Mouse (Mus musculus) embryonic facial prominence, embryonic 11.5 days (tissue): Measurements from ENCODE around the gene Olfr617. TPM values are rescaled to one million over a fixed set of nuclear protein-coding genes. Genes with fewer than 3 reads are reported as not detected.

Source experiments
- ATAC-seq: fragments of 200-750 bp; cut with Nextera tagmentation; replicated peaks from 2 replicates; pipeline ENCODE4 v1.8.0; 2017; ENCODE audit warnings: low read depth; ENCODE audit not compliant: insufficient number of reproducible peaks, low FRiP score, low TSS enrichment
- DNase-seq: peaks from one replicate; pipeline ENCODE4 v3.0.0-alpha.2; 2015; ENCODE audit warnings: low spot score
- H3K27ac ChIP-seq: fragments of 300-500 bp; sonication (generic); replicated peaks from 2 replicates; pipeline ENCODE4 v1.5.1; 2014; ENCODE audit warnings: mild to moderate bottlenecking, low read depth, low read length, control low read depth
- H3K27me3 ChIP-seq: fragments of 300-500 bp; sonication (generic); 2 replicates; pipeline ENCODE4 v1.6.1; 2014; ENCODE audit warnings: mild to moderate bottlenecking, low read length, moderate library complexity, mixed read lengths; ENCODE audit not compliant: control insufficient read depth, insufficient read depth
- H3K36me3 ChIP-seq: fragments of 300-500 bp; sonication (generic); replicated peaks from 2 replicates; pipeline ENCODE4 v1.6.1; 2014; ENCODE audit warnings: low read depth, mild to moderate bottlenecking, low read length, moderate library complexity, mixed read lengths; ENCODE audit not compliant: control insufficient read depth, insufficient read depth
- H3K4me1 ChIP-seq: fragments of 300-500 bp; sonication (generic); 2 replicates; pipeline ENCODE4 v1.6.1; 2014; ENCODE audit warnings: low read length, mixed read lengths; ENCODE audit not compliant: control insufficient read depth, insufficient read depth
- H3K4me2 ChIP-seq: fragments of 300-500 bp; sonication (generic); 2 replicates; pipeline ENCODE4 v1.6.1; 2014; ENCODE audit warnings: low read depth, mild to moderate bottlenecking, control low read depth, low read length, moderate library complexity
- H3K4me3 ChIP-seq: fragments of 300-500 bp; sonication (generic); 2 replicates; pipeline ENCODE4 v1.5.1; 2014; ENCODE audit warnings: low read depth, low read length, control low read depth
- H3K9ac ChIP-seq: fragments of 300-500 bp; sonication (generic); replicated peaks from 2 replicates; pipeline ENCODE4 v1.6.1; 2014; ENCODE audit warnings: mild to moderate bottlenecking, control low read depth, low read length
- H3K9me3 ChIP-seq: fragments of 300-500 bp; sonication (generic); replicated peaks from 2 replicates; pipeline ENCODE4 v1.6.1; 2016; ENCODE audit warnings: mild to moderate bottlenecking, low read length, inconsistent platforms, mixed read lengths; ENCODE audit not compliant: control insufficient read depth
- WGBS: fragments of 180-500 bp; shearing (Covaris S2); extraction: QIAGEN DNeasy Blood & Tissue Kit; methylation state at CpG from one replicate; pipeline ENCODE4 v1.1.7; 2014; 5-methylcytosine and 5-hydroxymethylcytosine counted together
- microRNA-seq: library from miRNA; unstranded; fragments of <30 nt; microRNA quantifications from one replicate; pipeline ENCODE4, GENCODE M21; 2016; ENCODE audit warnings: borderline number of aligned reads
- polyA plus RNA-seq: library from polyadenylated mRNA; unstranded; fragments of >200 nt; fragmentation: Nextera tagmentation; extraction: Ambion mirVana; gene quantifications from 2 replicates; pipeline ENCODE4 v1.2.1, GENCODE M21; 2014

Olfr617 gene
- polyA plus RNA-seq, 1 experiment from 2014 or later, result not detected

DNA sequence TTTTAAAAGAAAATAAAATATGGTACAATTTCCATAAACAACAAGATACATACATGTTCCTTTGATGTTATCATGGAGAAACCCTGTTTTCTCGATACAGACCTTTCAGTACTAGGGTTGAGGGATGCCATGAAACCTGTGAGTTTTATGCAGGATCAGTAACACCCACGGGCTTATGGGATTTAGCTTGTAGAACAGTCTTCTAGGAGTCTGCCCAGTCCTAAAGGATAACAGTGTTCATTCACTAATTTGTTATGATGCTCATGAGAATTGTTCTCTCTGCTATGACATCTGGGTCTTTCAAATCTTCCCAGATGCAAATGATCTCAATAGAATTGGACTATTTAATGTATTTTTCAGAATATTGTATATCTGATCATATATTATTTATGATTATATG is 39.6 kb downstream of the Olfr617 start, which contains the start of gene Olfr620:
Olfr620 (minus strand) TSS at position 101 of the 400 bp plus-strand sequence.
- DNase-seq (no peak), ATAC-seq (no peak)
- H3K9me3 ChIP-seq, result no peaks in the 10 kb centered on the region
- no peaks in the 10 kb centered on the region for H3K4me1 ChIP-seq
- no peaks in the 10 kb centered on the region for H3K27me3 ChIP-seq
- H3K27ac ChIP-seq, result no peak within 1 kb of the TSS
- WGBS, result 80% methylated on average over 2 of the region's 2 CpGs
- no peak within 1 kb of the TSS for H3K4me3 ChIP-seq
- no peak within 1 kb of the TSS for H3K9ac ChIP-seq
- H3K4me2 ChIP-seq, result no peak within 1 kb of the TSS
- H3K36me3 ChIP-seq, result no peaks in the 10 kb centered on the region

Small RNA genes within 50 kb of the gene (microRNA-seq; reads per million reads assigned to microRNA genes)
- gene Gm26506, result not detected

Other genes with a start within 250 kb of the Olfr617 start
- not detected in 2 replicates for gene Olfr598, start 249.5 kb upstream of the Olfr617 start, polyA plus RNA-seq
- gene Olfr599, start 237.1 kb upstream of the Olfr617 start, polyA plus RNA-seq, result not detected in 2 replicates
- not detected in 2 replicates for gene Olfr600, start 223.4 kb upstream of the Olfr617 start, polyA plus RNA-seq
- gene Olfr601, start 210.4 kb upstream of the Olfr617 start, polyA plus RNA-seq, result not detected in 2 replicates
- gene Olfr603, start 186.9 kb upstream of the Olfr617 start, polyA plus RNA-seq, result not detected in 2 replicates
- gene Usp17lc, start 158.0 kb upstream of the Olfr617 start, polyA plus RNA-seq, result not detected in 2 replicates
- gene Olfr605, start 127.6 kb upstream of the Olfr617 start, polyA plus RNA-seq, result not detected in 2 replicates
- gene Olfr606, start 124.0 kb upstream of the Olfr617 start, polyA plus RNA-seq, result not detected in 2 replicates
- not detected in 2 replicates for gene Olfr607, start 108.9 kb upstream of the Olfr617 start, polyA plus RNA-seq
- gene Olfr608, start 103.2 kb upstream of the Olfr617 start, polyA plus RNA-seq, result not detected in 2 replicates
- gene Olfr609, start 75.0 kb upstream of the Olfr617 start, polyA plus RNA-seq, result not detected in 2 replicates
- not detected in 2 replicates for gene Olfr610, start 60.9 kb upstream of the Olfr617 start, polyA plus RNA-seq
- gene Olfr611, start 52.2 kb upstream of the Olfr617 start, polyA plus RNA-seq, result not detected in 2 replicates
- not detected in 2 replicates for gene Olfr612, start 30.3 kb upstream of the Olfr617 start, polyA plus RNA-seq
- not detected in 2 replicates for gene Olfr613, start 25.0 kb upstream of the Olfr617 start, polyA plus RNA-seq
- not detected in 2 replicates for gene Olfr615, start 17.0 kb upstream of the Olfr617 start, polyA plus RNA-seq
- gene Olfr616, start 3.9 kb upstream of the Olfr617 start, polyA plus RNA-seq, result not detected in 2 replicates
- gene Olfr618, start 17.0 kb downstream of the Olfr617 start, polyA plus RNA-seq, result not detected in 2 replicates
- not detected in 2 replicates for gene Olfr619, start 27.5 kb downstream of the Olfr617 start, polyA plus RNA-seq
- not detected in 2 replicates for gene Olfr620, start 39.5 kb downstream of the Olfr617 start, polyA plus RNA-seq
- gene Olfr622, start 69.6 kb downstream of the Olfr617 start, polyA plus RNA-seq, result not detected in 2 replicates
- gene Olfr623, start 90.6 kb downstream of the Olfr617 start, polyA plus RNA-seq, result not detected in 2 replicates
- gene Olfr624, start 98.1 kb downstream of the Olfr617 start, polyA plus RNA-seq, result 0.03 and 0.08 TPM in 2 replicates
- not detected in 2 replicates for gene Olfr625-ps1, start 109.7 kb downstream of the Olfr617 start, polyA plus RNA-seq
- not detected in 2 replicates for gene Olfr243, start 141.6 kb downstream of the Olfr617 start, polyA plus RNA-seq
- gene Olfr628, start 157.3 kb downstream of the Olfr617 start, polyA plus RNA-seq, result not detected in 2 replicates
- not detected in 2 replicates for gene Olfr629, start 171.9 kb downstream of the Olfr617 start, polyA plus RNA-seq
- gene Olfr630, start 184.3 kb downstream of the Olfr617 start, polyA plus RNA-seq, result not detected in 2 replicates
- not detected in 2 replicates for gene Olfr69, start 198.5 kb downstream of the Olfr617 start, polyA plus RNA-seq
- gene Olfr68, start 206.6 kb downstream of the Olfr617 start, polyA plus RNA-seq, result not detected in 2 replicates
- gene Olfr67, start 218.8 kb downstream of the Olfr617 start, polyA plus RNA-seq, result not detected in 2 replicates
- 629 and 683 TPM in 2 replicates for gene Hbb-bt, start 240.9 kb downstream of the Olfr617 start, polyA plus RNA-seq